Mouse (Mus musculus): Measurements from ENCODE around the gene Tas2r140. TPM values are rescaled to one million over a fixed set of nuclear protein-coding genes. Genes with fewer than 3 reads are reported as not detected.

Tas2r140 gene
- polyA plus RNA-seq (2014; fragmentation: Nextera tagmentation; extraction: Ambion mirVana) = not detected in 2 replicates

GRCm38 (mm10) chr6:133055716-133056115, at the start of gene Tas2r140:
TSS of gene Tas2r140 (minus strand) at chr6:133055816.
- H3K9ac ChIP-seq = no peak within 1 kb of the TSS
- ATAC-seq (ENCODE audit: insufficient read depth) = no peak
- no peaks in the 10 kb centered on the region for H3K4me1 ChIP-seq (ENCODE audit: insufficient read depth)
- no peak for TF ChIP-seq CTCF (IDR thresholded peaks at IDR 0.05; ENCODE audit: low read depth)
- H3K36me3 ChIP-seq (ENCODE audit: insufficient read depth) = no peaks in the 10 kb centered on the region
- H3K4me3 ChIP-seq (ENCODE audit: low read depth, low read length) = no peak within 1 kb of the TSS
- H3K9me3 ChIP-seq (ENCODE audit: low read depth, low read length) = no peaks in the 10 kb centered on the region
- no peaks in the 10 kb centered on the region for H3K27me3 ChIP-seq (ENCODE audit: insufficient read depth, low read length)
- no peak for DNase-seq
- H3K4me2 ChIP-seq = no peak within 1 kb of the TSS
- no peak within 1 kb of the TSS for H3K27ac ChIP-seq (ENCODE audit: low read depth)

- peak within 1 kb of the TSS; percentile 68 for H3K4me2 ChIP-seq
Measured at GRCm38 (mm10) chr6:133104609-133104921, 48.9 kb upstream of the Tas2r140 start, which contains the start of gene Smim10l1. TSS of gene Smim10l1 (plus strand) at chr6:133104909.

GRCm38 (mm10) chr6:133102430-133102829, 46.8 kb upstream of the Tas2r140 start:
- H3K27me3 ChIP-seq (ENCODE audit: insufficient read depth, low read length) = peaks cover 3% of the 10 kb centered on the region
- no peak for TF ChIP-seq CTCF (IDR thresholded peaks at IDR 0.05; ENCODE audit: low read depth)
- H3K9ac ChIP-seq = no peak overlapping the region
- H3K4me3 ChIP-seq (ENCODE audit: low read depth, low read length) = no peak overlapping the region
- WGBS = 38% methylated on average over 1 of the region's 1 CpGs
- no peaks in the 10 kb centered on the region for H3K4me1 ChIP-seq (ENCODE audit: insufficient read depth)
- H3K27ac ChIP-seq (ENCODE audit: low read depth) = no peak overlapping the region
- no peaks in the 10 kb centered on the region for H3K36me3 ChIP-seq (ENCODE audit: insufficient read depth)
- H3K9me3 ChIP-seq (ENCODE audit: low read depth, low read length) = no peaks in the 10 kb centered on the region
- DNase-seq (no peak), ATAC-seq (ENCODE audit: insufficient read depth) (no peak)
- H3K4me2 ChIP-seq = no peak overlapping the region

More at GRCm38 (mm10) chr6:133104609-133104921, 48.9 kb upstream of the Tas2r140 start, which contains the start of gene Smim10l1:
- Histone ChIP-seq H3K27ac (ENCODE audit: low read depth) (peak within 1 kb of the TSS; percentile 99), H3K9me3 (ENCODE audit: low read depth, low read length) (no peaks in the 10 kb centered on the region), H3K36me3 (ENCODE audit: insufficient read depth) (0 out of 2 replicates have a peak, but pooled peaks cover 3% of the 10 kb centered on the region), H3K9ac (peak within 1 kb of the TSS; percentile 93), H3K4me1 (ENCODE audit: insufficient read depth) (no peaks in the 10 kb centered on the region), H3K4me3 (ENCODE audit: low read depth, low read length) (peak within 1 kb of the TSS; percentile 66), H3K27me3 (ENCODE audit: insufficient read depth, low read length) (peaks cover 3% of the 10 kb centered on the region)
- DNase-seq (no peak), ATAC-seq (ENCODE audit: insufficient read depth) (no peak)
- no peak for TF ChIP-seq CTCF (IDR thresholded peaks at IDR 0.05; ENCODE audit: low read depth)

GRCm38 (mm10) chr6:133092226-133092625, 36.6 kb upstream of the Tas2r140 start:
- TF ChIP-seq CTCF (IDR thresholded peaks at IDR 0.05; ENCODE audit: low read depth) = no peak
- WGBS = 74% methylated on average over 8 of the region's 8 CpGs
- no peaks in the 10 kb centered on the region for H3K4me1 ChIP-seq (ENCODE audit: insufficient read depth)
- no peak overlapping the region for H3K4me3 ChIP-seq (ENCODE audit: low read depth, low read length)
- H3K27me3 ChIP-seq (ENCODE audit: insufficient read depth, low read length) = no peaks in the 10 kb centered on the region
- ATAC-seq (ENCODE audit: insufficient read depth) (no peak), DNase-seq (no peak)
- no peaks in the 10 kb centered on the region for H3K36me3 ChIP-seq (ENCODE audit: insufficient read depth)
- no peaks in the 10 kb centered on the region for H3K9me3 ChIP-seq (ENCODE audit: low read depth, low read length)
- H3K9ac ChIP-seq = no peak overlapping the region
- H3K4me2 ChIP-seq = no peak overlapping the region
- H3K27ac ChIP-seq (ENCODE audit: low read depth) = no peak overlapping the region

- WGBS = 72% methylated on average over 2 of the region's 2 CpGs
- ATAC-seq (ENCODE audit: insufficient read depth) = no peak
- H3K4me2 ChIP-seq = no peak within 1 kb of the TSS
Measured at GRCm38 (mm10) chr6:133037001-133037400, 18.6 kb downstream of the Tas2r140 start, which contains the start of gene Tas2r103. TSS of gene Tas2r103 (minus strand) at chr6:133037101.

More at GRCm38 (mm10) chr6:133037001-133037400, 18.6 kb downstream of the Tas2r140 start, which contains the start of gene Tas2r103:
- Histone ChIP-seq H3K36me3 (ENCODE audit: insufficient read depth) (no peaks in the 10 kb centered on the region), H3K4me3 (ENCODE audit: low read depth, low read length) (no peak within 1 kb of the TSS), H3K27me3 (ENCODE audit: insufficient read depth, low read length) (no peaks in the 10 kb centered on the region), H3K4me1 (ENCODE audit: insufficient read depth) (no peaks in the 10 kb centered on the region), H3K9me3 (ENCODE audit: low read depth, low read length) (no peaks in the 10 kb centered on the region), H3K9ac (no peak within 1 kb of the TSS), H3K27ac (ENCODE audit: low read depth) (no peak within 1 kb of the TSS)
- no peak for DNase-seq
- TF ChIP-seq CTCF (IDR thresholded peaks at IDR 0.05; ENCODE audit: low read depth) = no peak

Other genes with a start within 250 kb of the Tas2r140 start
- not detected in 2 replicates for gene Tas2r123, start 208.7 kb downstream of the Tas2r140 start, polyA plus RNA-seq (2014; fragmentation: Nextera tagmentation; extraction: Ambion mirVana)
- not detected in 2 replicates for gene Tas2r116, start 200.4 kb downstream of the Tas2r140 start, polyA plus RNA-seq (2014; fragmentation: Nextera tagmentation; extraction: Ambion mirVana)
- not detected in 2 replicates for gene Tas2r110, start 187.8 kb downstream of the Tas2r140 start, polyA plus RNA-seq (2014; fragmentation: Nextera tagmentation; extraction: Ambion mirVana)
- gene Tas2r113, start 162.8 kb downstream of the Tas2r140 start, polyA plus RNA-seq (2014; fragmentation: Nextera tagmentation; extraction: Ambion mirVana) = not detected in 2 replicates
- not detected in 2 replicates for gene Tas2r125, start 146.2 kb downstream of the Tas2r140 start, polyA plus RNA-seq (2014; fragmentation: Nextera tagmentation; extraction: Ambion mirVana)
- not detected in 2 replicates for gene Tas2r129, start 104.7 kb downstream of the Tas2r140 start, polyA plus RNA-seq (2014; fragmentation: Nextera tagmentation; extraction: Ambion mirVana)
- gene Tas2r131, start 97.9 kb downstream of the Tas2r140 start, polyA plus RNA-seq (2014; fragmentation: Nextera tagmentation; extraction: Ambion mirVana) = not detected in 2 replicates
- gene Tas2r109, start 74.9 kb downstream of the Tas2r140 start, polyA plus RNA-seq (2014; fragmentation: Nextera tagmentation; extraction: Ambion mirVana) = not detected in 2 replicates
- not detected in 2 replicates for gene Tas2r103, start 18.7 kb downstream of the Tas2r140 start, polyA plus RNA-seq (2014; fragmentation: Nextera tagmentation; extraction: Ambion mirVana)
- 57.7 and 61.4 TPM in 2 replicates for gene Smim10l1, start 49.1 kb upstream of the Tas2r140 start, polyA plus RNA-seq (2014; fragmentation: Nextera tagmentation; extraction: Ambion mirVana)
- not detected in 2 replicates for gene 5530400C23Rik, start 236.4 kb upstream of the Tas2r140 start, polyA plus RNA-seq (2014; fragmentation: Nextera tagmentation; extraction: Ambion mirVana)

All from lung, embryonic 14.5 days (tissue).